Mouse (Mus musculus): Measurements from ENCODE around the gene Pcdh7. TPM values are rescaled to one million over a fixed set of nuclear protein-coding genes. Genes with fewer than 3 reads are reported as not detected.
"Not testable (repeated sequence)": the region's sequence is repeated elsewhere in the genome, so short reads cannot be mapped to it uniquely, and the experiment has no call there.

The Pcdh7 gene
- total and polyA plus RNA-seq, 2 experiments from 2014 or later, result 22.4 to 169 TPM

DNA sequence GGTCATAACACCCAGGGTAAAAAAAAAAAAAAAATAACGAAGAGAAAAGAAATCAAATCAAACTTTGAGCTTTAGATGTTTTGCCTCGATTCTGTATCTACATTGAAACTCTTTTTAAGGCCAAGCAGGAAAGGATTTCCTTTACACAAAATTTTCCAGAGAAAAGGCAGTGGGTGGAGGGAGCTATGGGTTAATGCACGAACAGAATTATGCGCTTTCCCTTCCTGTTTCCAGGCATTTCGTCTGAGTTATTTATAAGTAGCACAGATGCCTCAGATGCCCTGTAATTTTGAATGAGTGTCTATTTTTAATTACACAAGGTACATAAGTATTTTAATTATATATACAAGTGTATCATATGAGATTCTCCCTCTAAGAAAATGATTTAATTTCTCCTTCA, 436.2 kb downstream of the Pcdh7 start:
- Histone ChIP-seq H3K36me3 (replicated peaks; ENCODE audit: control insufficient read depth, insufficient read depth, low read length) (no peaks in the 10 kb centered on the region), H3K4me1 (ENCODE audit: control insufficient read depth, insufficient read depth) (no peaks in the 10 kb centered on the region), H3K4me3 (ENCODE audit: low read depth, low read length) (no peak overlapping the region), H3K4me2 (ENCODE audit: low read depth, low read length) (no peak overlapping the region; the same call in 1 of the 2 replicates), H3K27me3 (ENCODE audit: control insufficient read depth, insufficient read depth, low read length) (no peaks in the 10 kb centered on the region), H3K27ac (ENCODE audit: low read depth) (no peak overlapping the region), H3K9me3 (replicated peaks; ENCODE audit: control insufficient read depth, low read length) (no peaks in the 10 kb centered on the region), H3K9ac (replicated peaks; ENCODE audit: low read depth, low read length) (no peak overlapping the region)
- TF ChIP-seq CTCF (IDR thresholded peaks at IDR 0.05; ENCODE audit: low read depth), result no peak
- TF ChIP-seq EP300 (IDR thresholded peaks at IDR 0.05; ENCODE audit: low read depth), result no peak
- WGBS, result 34% methylated on average over 5 of the region's 5 CpGs
- no peak for ATAC-seq (ENCODE audit: insufficient read depth, low read depth)
- DNase-seq (ENCODE audit: low spot score), result no peak

DNA sequence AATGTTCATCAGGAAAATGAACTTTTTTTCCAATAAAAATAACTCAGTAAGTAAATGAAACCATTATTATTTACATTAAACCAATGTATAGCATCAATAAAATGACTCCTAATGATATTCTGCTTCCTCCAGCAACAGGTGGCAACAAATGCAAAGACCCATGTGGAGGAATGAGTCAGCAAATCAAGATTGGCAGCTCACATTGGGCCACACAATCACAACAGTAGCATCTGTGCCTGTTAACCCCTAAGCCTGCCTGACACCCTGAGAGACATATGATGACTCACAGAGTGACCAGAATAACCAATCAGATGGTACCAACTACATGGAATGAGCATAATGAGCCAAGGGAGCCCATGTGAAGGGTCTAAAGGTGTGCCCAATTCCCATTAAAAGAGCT, 454.5 kb downstream of the Pcdh7 start:
- Histone ChIP-seq H3K27me3 (ENCODE audit: control insufficient read depth, insufficient read depth, low read length) (no peaks in the 10 kb centered on the region), H3K27ac (ENCODE audit: low read depth) (no peak overlapping the region), H3K9ac (replicated peaks; ENCODE audit: low read depth, low read length) (no peak overlapping the region), H3K36me3 (replicated peaks; ENCODE audit: control insufficient read depth, insufficient read depth, low read length) (no peaks in the 10 kb centered on the region), H3K4me2 (ENCODE audit: low read depth, low read length) (no peak overlapping the region), H3K4me3 (ENCODE audit: low read depth, low read length) (no peak overlapping the region), H3K4me1 (ENCODE audit: control insufficient read depth, insufficient read depth) (no peaks in the 10 kb centered on the region), H3K9me3 (replicated peaks; ENCODE audit: control insufficient read depth, low read length) (no peaks in the 10 kb centered on the region)
- TF ChIP-seq CTCF (IDR thresholded peaks at IDR 0.05; ENCODE audit: low read depth) (no peak), EP300 (IDR thresholded peaks at IDR 0.05; ENCODE audit: low read depth) (no peak)
- DNase-seq (ENCODE audit: low spot score), result no peak
- no peak for ATAC-seq (ENCODE audit: insufficient read depth, low read depth)

DNA sequence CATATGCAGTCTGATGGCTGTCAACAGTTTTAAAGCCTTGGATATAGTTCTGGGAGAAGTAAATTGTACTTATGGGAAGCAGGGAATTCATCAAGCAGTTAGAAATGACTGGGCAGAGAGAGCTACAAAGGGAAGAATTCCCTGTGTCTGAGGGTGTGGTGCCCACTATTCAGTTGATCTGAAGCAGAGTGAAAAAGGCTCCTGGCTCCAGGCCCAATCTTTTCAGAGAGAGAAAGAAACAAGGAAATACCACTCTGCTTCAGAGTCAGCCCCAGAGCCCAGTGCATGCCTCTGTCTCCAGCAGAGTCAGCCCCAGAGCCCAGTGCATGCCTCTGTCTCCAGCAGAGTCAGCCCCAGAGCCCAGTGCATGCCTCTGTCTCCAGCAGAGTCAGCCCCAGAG, 456.6 kb downstream of the Pcdh7 start:
- not testable (repeated sequence) for ATAC-seq (ENCODE audit: insufficient read depth, low read depth); H3K27ac ChIP-seq (ENCODE audit: low read depth); H3K9me3 ChIP-seq (replicated peaks; ENCODE audit: control insufficient read depth, low read length); H3K4me3 ChIP-seq (ENCODE audit: low read depth, low read length); H3K9ac ChIP-seq (replicated peaks; ENCODE audit: low read depth, low read length); H3K27me3 ChIP-seq (ENCODE audit: control insufficient read depth, insufficient read depth, low read length); H3K4me1 ChIP-seq (ENCODE audit: control insufficient read depth, insufficient read depth); H3K36me3 ChIP-seq (replicated peaks; ENCODE audit: control insufficient read depth, insufficient read depth, low read length); H3K4me2 ChIP-seq (ENCODE audit: low read depth, low read length); DNase-seq (ENCODE audit: low spot score)

DNA sequence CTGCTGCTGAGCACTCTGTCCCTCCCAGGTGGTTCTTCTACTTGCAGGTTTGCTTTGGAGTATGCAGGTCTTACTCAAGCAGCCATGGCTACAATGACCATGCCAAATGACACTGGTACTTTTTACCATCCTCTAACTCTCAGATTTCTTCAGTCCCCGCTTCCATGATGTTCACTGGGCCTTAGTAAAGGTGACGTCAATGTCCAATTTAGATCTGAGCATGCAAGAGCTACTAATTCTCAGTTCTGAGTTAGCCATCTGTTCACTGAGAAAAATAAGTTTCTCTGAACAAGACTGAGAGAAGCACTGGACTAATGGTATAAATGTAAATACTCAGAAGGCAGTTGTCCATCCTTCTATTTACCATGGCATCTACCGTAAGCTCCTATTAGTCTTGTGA, 457.8 kb downstream of the Pcdh7 start:
- Histone ChIP-seq H3K4me1 (ENCODE audit: control insufficient read depth, insufficient read depth) (no peaks in the 10 kb centered on the region), H3K27ac (ENCODE audit: low read depth) (no peak overlapping the region), H3K9me3 (replicated peaks; ENCODE audit: control insufficient read depth, low read length) (no peaks in the 10 kb centered on the region), H3K27me3 (ENCODE audit: control insufficient read depth, insufficient read depth, low read length) (no peaks in the 10 kb centered on the region), H3K4me3 (ENCODE audit: low read depth, low read length) (no peak overlapping the region), H3K9ac (replicated peaks; ENCODE audit: low read depth, low read length) (no peak overlapping the region), H3K4me2 (ENCODE audit: low read depth, low read length) (no peak overlapping the region), H3K36me3 (replicated peaks; ENCODE audit: control insufficient read depth, insufficient read depth, low read length) (no peaks in the 10 kb centered on the region)
- no peak for DNase-seq (ENCODE audit: low spot score)
- ATAC-seq (ENCODE audit: insufficient read depth, low read depth), result no peak
- no peak for TF ChIP-seq EP300 (IDR thresholded peaks at IDR 0.05; ENCODE audit: low read depth)
- no peak for TF ChIP-seq CTCF (IDR thresholded peaks at IDR 0.05; ENCODE audit: low read depth)
- 96% methylated on average over 3 of the region's 3 CpGs for WGBS

Measured in heart, postnatal 0 days (tissue).